Mouse (Mus musculus) MEL (cell line): ENCODE measurements around the gene Bdnf.

Experiments
- CTCF ChIP-seq, 3 experiments: IDR thresholded peaks in 2 of 3; conservative IDR thresholded peaks in 1 of 3; 2 replicates each; pipeline ENCODE4 v1.5.1; 2011 to 2012; ENCODE audit warnings: low read length in 3 of 3, low read depth in 2 of 3, mild to moderate bottlenecking in 2 of 3, improper control_type of control experiment in 1 of 3, inconsistent platforms in 1 of 3, mixed read lengths in 1 of 3, moderate library complexity in 1 of 3; ENCODE audit not compliant: control insufficient read depth in 1 of 3, insufficient read depth in 1 of 3, poor library complexity in 1 of 3, severe bottlenecking in 1 of 3
- GATA1 ChIP-seq: IDR thresholded peaks from 2 replicates; pipeline ENCODE4 v1.6.1; 2011; ENCODE audit warnings: low read depth, low read length, improper control_type of control experiment
- SMC3 ChIP-seq: IDR thresholded peaks from 2 replicates; pipeline ENCODE4 v1.6.1; 2011; ENCODE audit warnings: low read depth, low read length, improper control_type of control experiment

DNA sequence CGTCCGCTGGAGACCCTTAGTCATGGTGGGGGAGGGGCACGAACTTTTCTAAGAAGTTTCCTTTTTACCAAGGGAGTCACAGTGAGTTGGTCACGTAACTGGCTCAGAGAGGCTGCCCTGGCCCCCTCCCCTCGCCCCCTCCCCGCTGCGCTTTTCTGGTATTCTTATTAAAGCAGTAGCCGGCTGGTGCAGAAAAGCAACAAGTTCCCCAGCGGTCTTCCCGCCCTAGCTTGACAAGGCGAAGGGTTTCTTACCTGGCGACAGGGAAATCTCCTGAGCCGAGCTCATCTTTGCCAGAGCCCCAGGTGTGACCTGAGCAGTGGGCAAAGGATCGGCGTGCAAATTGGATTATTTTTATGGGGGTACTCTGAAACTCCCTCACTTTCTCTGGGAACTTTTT, at the start of gene Bdnf:
- TF ChIP-seq CTCF (IDR thresholded peaks at IDR 0.05 in 2 of 3, conservative IDR thresholded peaks at IDR 0.05 in 1 of 3; ENCODE audit: control insufficient read depth in 1 of 3, insufficient read depth in 1 of 3, low read depth in 2 of 3, low read length in 3 of 3, poor library complexity in 1 of 3, severe bottlenecking in 1 of 3) (no peak), GATA1 (no peak), SMC3 (no peak)
